Mouse (Mus musculus) bone marrow, adult 2 months (tissue): ENCODE results near the gene Gm7298. TPM values are rescaled to one million over a fixed set of nuclear protein-coding genes. Genes with fewer than 3 reads are reported as not detected.
"Not testable (repeated sequence)": the region's sequence is repeated elsewhere in the genome, so short reads cannot be mapped to it uniquely, and the experiment has no call there.

Experiments
- H3K27ac ChIP-seq: fragments of 200-500 bp; 2 replicates; pipeline ENCODE4 v1.5.1; 2012; ENCODE audit warnings: low read depth, mild to moderate bottlenecking, control low read depth, inconsistent platforms, low read length; ENCODE audit not compliant: control insufficient read depth, poor library complexity, insufficient read depth
- H3K4me1 ChIP-seq: fragments of 200-500 bp; 2 replicates; pipeline ENCODE4 v1.6.1; 2011; ENCODE audit warnings: low read length; ENCODE audit not compliant: control insufficient read depth, insufficient read depth
- H3K4me3 ChIP-seq: fragments of 200-500 bp; replicated peaks from 2 replicates; pipeline ENCODE3; 2011; ENCODE audit warnings: mild to moderate bottlenecking, low read depth, low read length, control low read depth; ENCODE audit not compliant: control insufficient read depth
- CTCF ChIP-seq: fragments of 200-500 bp; IDR thresholded peaks from 2 replicates; pipeline ENCODE4 v1.5.1; 2011; ENCODE audit warnings: low read length, control low read depth; ENCODE audit not compliant: control insufficient read depth, insufficient read depth
- POLR2A ChIP-seq: fragments of 200-500 bp; IDR thresholded peaks from 2 replicates; pipeline ENCODE4 v1.6.1; 2011; ENCODE audit warnings: low read depth, mild to moderate bottlenecking, control low read depth, low read length, borderline replicate concordance; ENCODE audit not compliant: control insufficient read depth
- WGBS: fragments of 180-500 bp; shearing (Covaris S2); methylation state at CpG from one replicate; pipeline ENCODE4 v1.1.7; 2018; 5-methylcytosine and 5-hydroxymethylcytosine counted together
- polyA plus RNA-seq: library from polyadenylated mRNA; stranded (reverse); fragments of >200 nt; gene quantifications from 2 replicates; pipeline ENCODE4 v1.2.4, GENCODE M21; 2011; ENCODE audit warnings: low replicate concordance; ENCODE audit not compliant: missing spikeins, insufficient read depth, insufficient read length

Gm7298 gene
- polyA plus RNA-seq, result not detected in 2 replicates

GRCm38 (mm10) chr6:121732632-121733031 is at the start of gene Gm7298:
TSS of gene Gm7298 (plus strand) at chr6:121732932.
- 55% methylated on average over 3 of the region's 3 CpGs for WGBS
- TF ChIP-seq CTCF (no peak), POLR2A (no peak)

GRCm38 (mm10) chr6:121828034-121828433 is 95.3 kb downstream of the Gm7298 start:
- Histone ChIP-seq H3K4me3 (no peak overlapping the region), H3K4me1 (no peaks in the 10 kb centered on the region), H3K27ac (no peak overlapping the region)
- TF ChIP-seq CTCF (no peak), POLR2A (no peak)
- WGBS, result 62% methylated on average over 4 of the region's 4 CpGs

More at GRCm38 (mm10) chr6:121732632-121733031, at the start of gene Gm7298:
- Histone ChIP-seq H3K27ac (no peak within 1 kb of the TSS), H3K4me1 (no peaks in the 10 kb centered on the region), H3K4me3 (no peak within 1 kb of the TSS)

GRCm38 (mm10) chr6:121836361-121836760 is 103.6 kb downstream of the Gm7298 start:
- no peak overlapping the region for H3K4me3 ChIP-seq
- 83% methylated on average over 1 of the region's 1 CpGs for WGBS
- no peak for TF ChIP-seq POLR2A
- no peaks in the 10 kb centered on the region for H3K4me1 ChIP-seq
- H3K27ac ChIP-seq, result no peak overlapping the region

GRCm38 (mm10) chr6:121838271-121838670 is 105.5 kb downstream of the Gm7298 start, which contains the start of gene Mug1:
TSS of gene Mug1 (plus strand) at chr6:121838541.
- H3K27ac ChIP-seq, H3K4me1 ChIP-seq, H3K4me3 ChIP-seq: not testable (repeated sequence)
- WGBS, result 67% methylated on average over 4 of the region's 4 CpGs

Other genes with a start within 250 kb of the Gm7298 start
- 0.41 and 0.42 TPM in 2 replicates for gene A2m, start 97.6 kb upstream of the Gm7298 start, polyA plus RNA-seq
- gene Mug1, start 105.6 kb downstream of the Gm7298 start, polyA plus RNA-seq, result 5.8 and 12.6 TPM in 2 replicates